Mouse (Mus musculus) activated CD4-positive, CD25-positive, alpha-beta regulatory T cell, adult 4 months (primary cell): ENCODE measurements around the gene Mks1. TPM values are rescaled to one million over a fixed set of nuclear protein-coding genes. Genes with fewer than 3 reads are reported as not detected.

Experiments
- ATAC-seq: one replicate; pipeline ENCODE4 v1.8.0; 2017
- polyA plus RNA-seq, 2 experiments: library from polyadenylated mRNA; unstranded; fragments of 100-300 nt; shearing (Covaris generic); gene quantifications; one replicate each; pipeline ENCODE4 v1.2.1; 2017

The Mks1 gene
- polyA plus RNA-seq, 2 experiments from 2014 or later, result 4.7 to 4.8 TPM

GRCm38 (mm10) chr11:87879826-87880225 lies 26.8 kb downstream of the Mks1 start:
- ATAC-seq, result no peak

GRCm38 (mm10) chr11:87881714-87882113 lies 28.7 kb downstream of the Mks1 start:
- no peak for ATAC-seq

- ATAC-seq, result no peak
Observed at GRCm38 (mm10) chr11:87883493-87883892, 30.5 kb downstream of the Mks1 start.

DNA sequence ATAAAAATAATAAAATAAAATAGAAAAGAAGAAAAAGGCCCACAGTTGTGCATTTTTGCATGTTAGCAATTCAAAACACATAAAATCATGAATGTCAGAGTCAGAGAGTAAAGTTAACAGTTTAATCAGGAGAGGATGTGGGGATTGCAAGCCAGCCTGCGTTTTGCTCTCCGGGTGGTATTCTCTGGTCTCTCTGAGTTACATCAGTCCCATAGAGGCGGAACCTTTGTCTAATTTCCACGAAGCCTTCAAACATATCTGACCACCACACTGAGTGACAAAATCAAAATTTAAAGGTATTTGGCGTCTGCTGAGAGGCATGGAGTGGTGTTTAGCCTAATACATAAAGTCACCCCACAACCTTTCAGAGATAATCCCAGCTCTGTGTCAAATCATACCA lies 31.8 kb downstream of the Mks1 start:
- no peak for ATAC-seq

GRCm38 (mm10) chr11:87892168-87892567 lies 39.2 kb downstream of the Mks1 start, which contains the start of gene Olfr462:
Gene Olfr462 (minus strand): TSS chr11:87892268.
- ATAC-seq, result no peak

GRCm38 (mm10) chr11:87897287-87897686 lies 44.3 kb downstream of the Mks1 start, which contains the start of gene Olfr463:
Gene Olfr463 (minus strand): TSS chr11:87897387.
- no peak for ATAC-seq

GRCm38 (mm10) chr11:87904331-87904730 lies 51.3 kb downstream of the Mks1 start:
- no peak for ATAC-seq

Other genes starting within 250 kb of the Mks1 start
- gene Hsf5, start 236.1 kb upstream of the Mks1 start, polyA plus RNA-seq, result under 1 TPM in 1 of 2 experiments, not detected in 1; 0.11 TPM
- gene Rnf43, start 190.5 kb upstream of the Mks1 start, polyA plus RNA-seq, result 10 to 100 TPM; 23.8 to 25.3 TPM
- gene Supt4a, start 115.7 kb upstream of the Mks1 start, polyA plus RNA-seq, result 100 to 1,000 TPM; 373 to 410 TPM
- gene Tspoap1, start 92.7 kb upstream of the Mks1 start, polyA plus RNA-seq, result 1 to 10 TPM; 1.6 to 2.4 TPM
- gene Mpo, start 59.6 kb upstream of the Mks1 start, polyA plus RNA-seq, result not detected
- not detected for gene Lpo, start 24.9 kb upstream of the Mks1 start, polyA plus RNA-seq
- gene Epx, start 22.3 kb downstream of the Mks1 start, polyA plus RNA-seq, result not detected
- gene Olfr462, start 39.1 kb downstream of the Mks1 start, polyA plus RNA-seq, result not detected
- not detected for gene Olfr463, start 44.2 kb downstream of the Mks1 start, polyA plus RNA-seq
- gene Olfr464, start 67.8 kb downstream of the Mks1 start, polyA plus RNA-seq, result not detected
- gene Dynll2, start 134.3 kb downstream of the Mks1 start, polyA plus RNA-seq, result 1 to 10 TPM; 4.3 to 4.4 TPM
- 10 to 100 TPM; 32.1 to 38.4 TPM for gene Srsf1, start 194.2 kb downstream of the Mks1 start, polyA plus RNA-seq
- gene Vezf1, start 215.1 kb downstream of the Mks1 start, polyA plus RNA-seq, result 10 to 100 TPM; 20.6 to 21.0 TPM
- 1 to 10 TPM; 5.4 to 5.8 TPM for gene Cuedc1, start 244.8 kb downstream of the Mks1 start, polyA plus RNA-seq